Mouse (Mus musculus) intestine, postnatal 0 days (tissue): ENCODE data around the gene Gm10401. TPM values are rescaled to one million over a fixed set of nuclear protein-coding genes. Genes with fewer than 3 reads are reported as not detected.

ENCODE experiments used
- ATAC-seq: fragments of 200-750 bp; cut with Nextera tagmentation; 2 replicates; pipeline ENCODE4 v1.8.0; 2017; ENCODE audit warnings: mild to moderate bottlenecking, moderate TSS enrichment, moderate library complexity
- H3K27ac ChIP-seq: fragments of 300-500 bp; sonication (generic); 2 replicates; pipeline ENCODE4 v1.5.1; 2014; ENCODE audit warnings: mild to moderate bottlenecking, low read depth, low read length, moderate library complexity
- H3K27me3 ChIP-seq: fragments of 300-500 bp; sonication (generic); replicated peaks from 2 replicates; pipeline ENCODE4 v1.6.1; 2014; ENCODE audit warnings: low read length, mixed read lengths; ENCODE audit not compliant: control insufficient read depth, insufficient read depth
- H3K36me3 ChIP-seq: fragments of 300-500 bp; sonication (generic); 2 replicates; pipeline ENCODE4 v1.6.1; 2014; ENCODE audit warnings: mild to moderate bottlenecking, moderate library complexity; ENCODE audit not compliant: control insufficient read depth, insufficient read depth
- H3K4me1 ChIP-seq: fragments of 300-500 bp; sonication (generic); replicated peaks from 2 replicates; pipeline ENCODE4 v1.6.1; 2014; ENCODE audit warnings: antibody characterized with exemption, low read length, mixed read lengths; ENCODE audit not compliant: control insufficient read depth, insufficient read depth
- H3K4me2 ChIP-seq: fragments of 300-500 bp; sonication (generic); replicated peaks from 2 replicates; pipeline ENCODE4 v1.6.1; 2014; ENCODE audit warnings: low read depth, mild to moderate bottlenecking, moderate library complexity
- H3K4me3 ChIP-seq: fragments of 300-500 bp; sonication (generic); 2 replicates; pipeline ENCODE4 v1.5.1; 2014; ENCODE audit warnings: low read depth, low read length
- H3K9ac ChIP-seq: fragments of 300-500 bp; sonication (generic); 2 replicates; pipeline ENCODE4 v1.6.1; 2014; ENCODE audit warnings: mild to moderate bottlenecking, low read depth, low read length
- H3K9me3 ChIP-seq: fragments of 300-500 bp; sonication (generic); 2 replicates; pipeline ENCODE4 v1.6.1; 2016; ENCODE audit warnings: mixed run types; ENCODE audit not compliant: control insufficient read depth
- CTCF ChIP-seq: sonication (generic); IDR thresholded peaks from 2 replicates; pipeline ENCODE4 v1.5.1; 2016; ENCODE audit warnings: low read depth, mild to moderate bottlenecking, control low read depth, antibody characterized with exemption, moderate library complexity
- WGBS: fragments of 180-500 bp; shearing (Covaris S2); extraction: QIAGEN DNeasy Blood & Tissue Kit; methylation state at CpG from one replicate; pipeline ENCODE4 v1.1.7; 2014; 5-methylcytosine and 5-hydroxymethylcytosine counted together
- polyA plus RNA-seq: library from polyadenylated mRNA; unstranded; fragments of >200 nt; fragmentation: Nextera tagmentation; extraction: Ambion mirVana; gene quantifications from 2 replicates; pipeline ENCODE4 v1.2.1, GENCODE M21; 2015

Gm10401 gene
- 13.8 and 17.0 TPM in 2 replicates for polyA plus RNA-seq

GRCm38 (mm10) chr5:115098195-115098594 is at the start of gene Gm10401:
Gene Gm10401, minus strand, starts transcription at chr5:115098295.
- Histone ChIP-seq H3K27ac (no peak within 1 kb of the TSS), H3K4me2 (no peak within 1 kb of the TSS), H3K36me3 (peaks cover 55% of the 10 kb centered on the region), H3K27me3 (no peaks in the 10 kb centered on the region), H3K4me3 (no peak within 1 kb of the TSS), H3K9ac (no peak within 1 kb of the TSS), H3K9me3 (no peaks in the 10 kb centered on the region), H3K4me1 (no peaks in the 10 kb centered on the region)
- no peak for ATAC-seq
- no peak for TF ChIP-seq CTCF
- WGBS: 98% methylated on average over 8 of the region's 8 CpGs

GRCm38 (mm10) chr5:115147388-115147787 is 49.3 kb upstream of the Gm10401 start:
- no peak overlapping the region for H3K4me3 ChIP-seq
- no peaks in the 10 kb centered on the region for H3K4me1 ChIP-seq
- H3K9ac ChIP-seq: no peak overlapping the region
- ATAC-seq: peak; percentile 61
- H3K4me2 ChIP-seq: no peak overlapping the region
- no peaks in the 10 kb centered on the region for H3K27me3 ChIP-seq
- no peaks in the 10 kb centered on the region for H3K9me3 ChIP-seq
- WGBS: 43% methylated on average over 3 of the region's 3 CpGs
- no peak for TF ChIP-seq CTCF
- peak overlapping the region; percentile 54 for H3K27ac ChIP-seq
- H3K36me3 ChIP-seq: peaks cover 66% of the 10 kb centered on the region

- H3K27me3 ChIP-seq: no peaks in the 10 kb centered on the region
- H3K4me1 ChIP-seq: no peaks in the 10 kb centered on the region
- peaks cover 66% of the 10 kb centered on the region for H3K36me3 ChIP-seq
- TF ChIP-seq CTCF: no peak
- H3K4me2 ChIP-seq: no peak overlapping the region
- no peak overlapping the region for H3K27ac ChIP-seq
- H3K9me3 ChIP-seq: no peaks in the 10 kb centered on the region
- ATAC-seq: no peak
- H3K9ac ChIP-seq: no peak overlapping the region
- no peak overlapping the region for H3K4me3 ChIP-seq
Observed at GRCm38 (mm10) chr5:115146747-115147130, 48.6 kb upstream of the Gm10401 start.

GRCm38 (mm10) chr5:115145976-115146746 is 48.1 kb upstream of the Gm10401 start:
- 79% methylated on average over 6 of the region's 6 CpGs for WGBS
- Histone ChIP-seq H3K4me1 (no peaks in the 10 kb centered on the region), H3K36me3 (peaks cover 66% of the 10 kb centered on the region), H3K27me3 (no peaks in the 10 kb centered on the region), H3K9me3 (no peaks in the 10 kb centered on the region), H3K4me2 (no peak overlapping the region), H3K27ac (no peak overlapping the region), H3K9ac (no peak overlapping the region), H3K4me3 (no peak overlapping the region)
- TF ChIP-seq CTCF: no peak
- ATAC-seq: no peak

GRCm38 (mm10) chr5:115145253-115145968 is 47.3 kb upstream of the Gm10401 start:
- H3K4me1 ChIP-seq: no peaks in the 10 kb centered on the region
- H3K9ac ChIP-seq: no peak overlapping the region
- TF ChIP-seq CTCF: no peak
- H3K27ac ChIP-seq: peak overlapping the region; percentile 7; the same call in 1 of the 2 replicates
- no peak overlapping the region for H3K4me3 ChIP-seq
- H3K27me3 ChIP-seq: no peaks in the 10 kb centered on the region
- no peak overlapping the region for H3K4me2 ChIP-seq
- no peak for ATAC-seq
- H3K36me3 ChIP-seq: peaks cover 60% of the 10 kb centered on the region
- WGBS: 82% methylated on average over 11 of the region's 11 CpGs
- H3K9me3 ChIP-seq: no peaks in the 10 kb centered on the region

GRCm38 (mm10) chr5:115144471-115144870 is 46.4 kb upstream of the Gm10401 start:
- no peak overlapping the region for H3K27ac ChIP-seq
- 80% methylated on average over 6 of the region's 6 CpGs for WGBS

More at GRCm38 (mm10) chr5:115144471-115144870, 46.4 kb upstream of the Gm10401 start:
- H3K4me2 ChIP-seq: no peak overlapping the region
- H3K4me1 ChIP-seq: no peaks in the 10 kb centered on the region
- H3K9me3 ChIP-seq: no peaks in the 10 kb centered on the region
- no peak for ATAC-seq
- peaks cover 51% of the 10 kb centered on the region for H3K36me3 ChIP-seq
- H3K4me3 ChIP-seq: no peak overlapping the region
- no peak for TF ChIP-seq CTCF
- H3K27me3 ChIP-seq: no peaks in the 10 kb centered on the region
- no peak overlapping the region for H3K9ac ChIP-seq
